Mouse (Mus musculus): ENCODE results near the gene Comt. TPM values are rescaled to one million over a fixed set of nuclear protein-coding genes. Genes with fewer than 3 reads are reported as not detected.

Gene Comt
- total RNA-seq, 2 experiments from 2014 or later = 40.7 to 43.1 TPM

DNA sequence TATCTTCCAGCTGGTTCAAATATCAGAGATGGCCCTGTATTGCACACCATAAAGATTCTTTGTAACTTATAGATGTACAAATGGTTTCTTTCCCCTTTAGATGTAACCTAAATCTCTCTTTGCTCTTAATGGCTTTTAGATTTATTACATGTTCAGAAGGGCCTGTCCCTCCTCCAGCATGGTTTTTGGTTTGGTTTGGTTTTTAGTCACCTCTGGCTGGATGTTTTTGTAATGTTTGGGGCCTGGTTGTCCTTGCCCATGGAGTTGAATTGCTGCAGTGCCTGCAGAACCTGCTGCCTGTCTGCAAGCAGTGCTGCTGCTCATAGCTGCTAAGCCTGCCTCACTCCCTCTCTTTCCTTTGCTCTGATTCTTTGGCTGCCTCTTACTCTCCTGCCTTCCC, 20.6 kb upstream of the Comt start:
- no peak for DNase-seq
- intact Hi-C loops (cut with DNase I; ENCODE audit: low total_unique reads) = no loop called here

DNA sequence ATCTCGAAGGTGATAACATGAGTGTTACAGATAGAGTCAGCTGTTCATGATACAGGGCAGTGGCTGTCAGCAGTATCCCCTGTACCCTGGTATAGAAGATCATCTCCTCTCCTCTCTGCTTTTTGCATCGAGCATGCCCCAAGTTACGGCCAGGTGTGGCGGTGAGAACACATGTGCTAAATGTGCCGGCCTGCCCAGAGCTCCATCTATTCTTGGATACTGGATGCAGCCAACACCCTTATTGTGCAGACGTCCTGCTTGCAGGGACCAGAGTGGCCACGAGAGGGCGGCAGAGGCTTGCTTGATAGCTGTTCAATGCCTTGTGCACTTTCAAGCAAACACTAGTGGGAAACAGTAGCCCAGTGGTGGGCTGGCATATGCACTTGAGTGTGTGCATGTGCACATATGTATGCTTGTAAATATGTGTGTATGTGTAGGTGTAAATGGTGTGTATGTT, 16.8 kb upstream of the Comt start:
- DNase-seq = peak; percentile 93
- intact Hi-C loops (cut with DNase I; ENCODE audit: low total_unique reads) = loop anchor here (5.0 kb wide), 1 partner anchor 74 kb away; no protein-coding TSS in a partner anchor

DNA sequence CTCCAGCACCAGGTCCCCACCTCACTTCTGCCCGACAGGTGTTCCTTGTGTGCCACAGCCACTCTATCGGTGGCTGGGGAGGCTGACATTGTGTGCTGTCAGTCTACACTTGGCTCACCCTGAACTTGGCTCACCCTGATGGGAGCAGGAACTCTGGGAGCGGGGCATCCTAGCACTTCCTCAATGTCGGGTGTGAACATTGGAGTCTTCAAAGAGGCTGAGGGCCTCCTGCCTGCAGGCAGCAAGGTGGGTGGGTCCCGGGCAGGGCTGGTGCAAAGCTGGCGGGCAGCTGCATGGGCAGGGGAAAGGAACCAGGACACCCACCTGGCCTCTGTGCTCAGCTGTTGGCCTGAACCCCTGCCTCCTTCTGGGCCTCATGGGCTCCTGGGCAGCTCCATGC, 9.5 kb upstream of the Comt start:
- intact Hi-C loops (cut with DNase I; ENCODE audit: low total_unique reads) = no loop called here
- no peak for DNase-seq

DNA sequence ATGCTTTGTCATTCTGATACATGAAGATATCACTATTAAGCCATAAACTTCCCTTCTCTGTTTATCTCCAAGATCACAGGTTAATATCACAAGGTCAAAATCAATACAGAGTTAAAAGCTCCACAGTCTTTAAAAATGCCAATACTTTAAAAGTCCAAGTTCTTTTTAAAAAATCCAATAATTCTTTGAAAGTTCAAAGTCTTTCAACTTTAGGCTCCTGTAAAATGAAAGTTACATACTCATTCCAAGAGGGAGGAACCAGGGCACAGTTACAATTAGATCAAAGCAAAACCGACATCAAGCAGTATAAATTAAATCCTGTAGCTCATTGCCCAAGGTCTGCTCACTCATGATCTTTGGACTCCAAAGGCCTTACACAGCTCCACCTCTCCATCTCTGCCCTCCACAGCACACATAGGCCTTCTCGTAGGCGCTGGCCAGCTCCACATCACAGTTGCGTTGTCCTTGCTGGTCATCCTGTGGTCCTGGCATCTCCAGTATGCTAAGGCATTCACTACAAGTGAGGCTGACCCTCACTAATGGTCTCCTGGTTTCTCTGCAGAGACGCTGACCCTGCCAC, 6.8 kb upstream of the Comt start:
- intact Hi-C loops (cut with DNase I; ENCODE audit: low total_unique reads) = no loop called here
- no peak for DNase-seq

DNA sequence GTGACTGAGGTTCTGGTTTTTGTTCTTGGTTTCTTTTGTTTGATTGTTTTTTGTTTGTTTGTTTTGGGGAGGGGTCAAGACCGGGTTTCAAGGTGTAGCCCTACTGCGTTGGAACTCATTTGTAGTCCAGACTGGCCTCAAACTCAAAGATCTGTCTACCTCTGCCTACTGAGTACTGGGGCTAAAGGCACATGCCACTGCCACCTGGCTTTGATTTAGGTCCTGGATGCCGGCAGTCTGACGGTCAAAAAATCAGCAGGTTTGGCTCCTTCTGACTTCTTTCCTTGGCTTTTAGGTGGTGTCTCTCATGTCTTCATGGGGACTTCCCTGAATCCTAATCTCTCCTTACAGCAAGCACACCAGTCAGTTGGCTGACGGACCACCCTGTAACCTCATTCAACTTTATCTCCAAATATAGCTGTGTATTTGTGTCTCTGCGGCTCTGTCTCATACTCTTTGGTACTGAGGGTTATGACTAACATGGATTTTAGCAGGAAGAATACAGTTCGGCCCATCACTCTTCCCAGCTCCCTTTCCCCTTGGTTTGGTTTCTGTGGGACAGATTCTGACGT, 4.1 kb upstream of the Comt start:
- intact Hi-C loops (cut with DNase I; ENCODE audit: low total_unique reads) = no loop called here
- no peak for DNase-seq

DNA sequence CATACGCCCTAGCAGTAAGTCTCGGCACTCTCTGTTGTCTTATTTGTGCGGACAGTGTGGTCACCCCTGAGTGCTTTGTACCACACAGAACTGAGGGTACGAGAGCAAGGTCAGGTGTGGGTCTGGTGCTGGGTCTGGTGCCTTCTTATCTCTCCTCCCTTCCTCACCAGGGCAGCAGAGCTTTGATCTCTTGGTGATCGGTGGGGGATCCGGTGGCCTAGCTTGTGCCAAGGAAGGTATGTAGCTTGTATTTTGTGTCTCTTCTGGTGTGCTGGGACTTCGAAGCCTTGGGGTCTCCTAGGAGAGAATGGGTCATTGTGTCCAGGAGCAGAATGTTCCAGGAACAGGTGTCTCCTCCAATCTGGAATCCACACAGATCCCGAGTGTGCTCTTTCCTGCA, 3.0 kb upstream of the Comt start:
- DNase-seq = no peak
- intact Hi-C loops (cut with DNase I; ENCODE audit: low total_unique reads) = no loop called here

DNA sequence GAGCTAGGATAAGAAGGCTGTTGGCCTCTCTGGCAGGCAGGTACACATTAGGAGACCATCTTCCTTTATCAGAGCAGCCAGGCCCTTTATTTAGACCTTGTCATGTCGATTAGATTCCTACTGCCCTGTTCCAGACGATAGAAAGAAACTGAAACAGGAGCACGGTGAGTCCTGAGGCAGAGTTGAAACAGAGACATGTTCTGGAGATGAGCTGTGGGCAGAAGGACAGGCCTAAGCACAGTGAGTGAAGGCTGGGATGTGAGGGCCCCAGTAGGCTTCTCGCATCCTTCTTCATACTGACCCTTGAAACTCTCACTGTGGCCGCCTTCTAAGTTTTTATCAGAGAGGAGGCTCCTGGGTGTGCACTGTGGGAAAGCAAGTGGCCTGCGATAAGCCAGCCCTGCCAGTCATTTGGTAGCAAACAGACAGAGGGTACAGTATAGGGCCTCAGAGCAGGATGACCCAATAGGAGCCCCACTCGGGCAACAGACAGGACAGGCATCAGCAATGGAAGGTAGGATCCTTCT, 1.9 kb upstream of the Comt start:
- intact Hi-C loops (cut with DNase I; ENCODE audit: low total_unique reads) = no loop called here
- no peak for DNase-seq

DNA sequence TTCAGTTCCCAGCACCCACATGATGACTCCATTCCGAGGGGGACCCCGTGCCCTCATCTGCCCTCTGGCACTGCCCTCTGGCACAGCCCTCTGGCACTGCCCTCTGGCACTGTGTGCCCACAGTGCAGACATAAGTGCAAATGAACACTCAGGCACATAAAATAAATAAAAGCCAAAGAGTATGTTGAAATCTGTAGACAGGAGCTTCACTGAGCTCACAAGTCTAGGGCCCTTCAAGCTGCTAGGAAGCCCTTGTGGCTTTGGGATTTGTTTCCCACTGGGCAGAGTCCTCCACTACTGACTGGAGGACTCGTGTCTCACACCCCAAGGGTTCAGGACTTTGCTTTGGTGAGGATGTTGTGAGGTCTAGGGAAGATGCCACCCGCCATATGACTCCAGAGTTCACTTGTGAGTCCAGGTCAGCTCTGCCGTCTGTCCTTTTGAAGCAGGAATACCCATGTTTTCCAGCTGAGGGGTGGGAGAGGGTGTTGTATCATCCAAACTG, 1.4 kb upstream of the Comt start:
- intact Hi-C loops (cut with DNase I; ENCODE audit: low total_unique reads) = no loop called here
- DNase-seq = no peak

DNA sequence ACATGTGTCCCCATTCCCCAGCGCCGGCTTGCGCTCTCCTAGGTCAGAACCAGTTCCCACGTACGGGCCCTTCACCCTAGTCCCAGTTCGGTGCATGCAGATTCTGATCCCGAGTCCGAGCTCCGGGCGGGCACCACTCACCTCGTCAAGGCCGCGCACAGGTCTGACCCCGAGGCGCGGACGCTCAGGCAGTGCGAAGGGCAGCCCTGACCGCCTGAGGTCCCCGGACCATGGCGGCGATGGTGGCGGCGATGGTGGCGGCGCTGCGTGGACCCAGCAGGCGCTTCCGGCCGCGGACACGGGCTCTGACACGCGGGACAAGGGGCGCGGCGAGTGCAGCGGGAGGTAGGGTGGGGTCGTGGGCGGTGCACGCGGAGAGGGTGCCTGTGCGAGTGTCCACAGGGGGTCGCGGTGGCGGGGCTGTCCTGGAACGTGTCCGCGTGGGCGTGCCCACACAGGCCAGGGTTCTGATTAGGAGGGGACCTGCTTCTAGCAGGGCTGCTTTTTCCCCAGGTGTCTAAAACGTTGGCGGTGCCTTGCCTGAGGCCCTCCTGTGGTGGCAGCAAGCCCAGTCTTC, 349 bp downstream of the Comt start, which contains the start of gene Txnrd2:
Gene Txnrd2, plus strand, starts transcription at position 170 of the 577 bp plus-strand sequence.
- peak; percentile 79 for DNase-seq
- intact Hi-C loops (cut with DNase I; ENCODE audit: low total_unique reads) = no loop called here

DNA sequence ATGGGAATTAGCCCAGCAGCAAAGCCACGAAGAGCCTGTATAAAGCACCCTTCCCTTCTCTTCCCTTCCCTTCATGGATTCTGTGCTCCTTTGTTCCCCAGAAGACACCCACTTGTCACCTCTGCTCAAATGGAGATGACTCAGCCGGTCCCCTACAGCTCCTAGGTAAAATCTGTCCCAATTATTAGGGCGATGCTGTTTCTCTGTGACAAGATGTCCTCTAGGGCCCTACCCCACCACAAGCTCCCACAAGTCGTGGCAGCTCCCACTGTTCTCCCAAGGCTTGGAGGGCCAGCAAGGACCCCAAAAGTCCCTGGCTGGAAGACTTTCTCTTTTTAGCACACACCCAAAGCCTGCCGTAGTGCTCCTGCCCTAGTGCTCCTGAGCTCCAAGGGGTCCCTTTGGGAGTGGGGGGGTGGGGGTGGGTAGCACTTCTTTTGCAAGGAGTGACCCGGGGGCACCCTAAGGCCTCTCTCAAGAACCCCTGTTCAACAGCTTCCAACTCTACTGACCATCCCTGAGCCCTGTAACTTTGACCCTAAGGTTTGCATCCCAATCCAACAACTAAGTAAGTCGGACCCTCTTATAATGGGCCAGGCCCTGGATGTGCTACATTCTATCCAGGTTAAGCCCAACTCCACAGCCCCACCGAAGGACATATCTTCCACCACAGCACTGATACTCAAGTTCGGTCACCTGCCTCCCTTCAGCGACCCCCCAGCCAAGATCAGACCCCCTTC, 1.0 kb downstream of the Comt start:
- intact Hi-C loops (cut with DNase I; ENCODE audit: low total_unique reads) = no loop called here

DNA sequence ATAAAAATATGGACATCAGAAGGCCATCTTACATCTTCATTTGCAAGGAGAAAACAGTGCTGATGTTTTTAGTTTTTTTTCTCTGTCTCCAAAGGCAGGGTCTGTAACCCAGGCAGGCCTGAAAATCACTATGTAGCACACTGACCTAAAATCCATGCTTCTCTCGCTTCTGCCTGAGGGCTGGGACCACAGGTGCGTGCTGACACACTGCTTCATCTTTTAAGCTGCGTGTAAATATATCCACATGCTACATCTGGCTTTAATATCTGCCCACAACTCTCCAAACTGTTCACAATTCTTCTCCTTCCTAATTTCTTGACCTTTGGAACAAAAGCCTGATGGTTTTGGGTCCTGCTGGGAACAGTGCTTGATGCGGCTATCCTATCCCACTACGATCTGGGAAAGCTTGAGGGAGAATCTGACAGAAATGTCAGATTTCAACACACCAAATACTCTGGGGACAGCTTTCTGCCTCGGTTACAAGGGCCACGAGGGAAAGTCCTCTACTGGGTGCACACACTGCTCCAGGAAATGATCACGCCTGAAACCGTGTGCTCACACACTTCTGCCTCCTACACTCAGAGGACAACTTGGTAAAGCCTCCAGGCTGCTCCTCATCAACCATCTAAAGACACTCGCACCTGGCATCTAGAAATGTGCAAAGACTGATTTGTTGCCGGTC, 2.1 kb downstream of the Comt start:
- intact Hi-C loops (cut with DNase I; ENCODE audit: low total_unique reads) = no loop called here
- DNase-seq = no peak

More for the DNA sequence above, 1.0 kb downstream of the Comt start:
- DNase-seq = no peak

DNA sequence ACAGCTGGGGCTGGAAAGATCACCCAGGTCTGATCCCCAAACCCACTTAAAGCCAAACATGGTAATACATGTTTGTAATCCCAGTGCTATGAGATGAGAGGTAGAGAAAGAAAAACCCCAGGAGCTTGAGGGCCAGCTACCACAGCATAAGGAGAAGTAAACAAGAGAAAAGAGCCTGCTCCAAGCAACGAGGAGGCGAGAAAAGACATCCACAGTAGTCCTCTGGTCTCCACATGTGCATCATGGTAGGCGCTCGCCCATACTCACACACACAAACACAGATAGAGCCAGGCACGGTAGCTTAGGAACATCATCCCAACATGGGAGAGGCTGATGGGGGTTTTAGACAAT, 2.8 kb downstream of the Comt start:
- intact Hi-C loops (cut with DNase I; ENCODE audit: low total_unique reads) = no loop called here

DNA sequence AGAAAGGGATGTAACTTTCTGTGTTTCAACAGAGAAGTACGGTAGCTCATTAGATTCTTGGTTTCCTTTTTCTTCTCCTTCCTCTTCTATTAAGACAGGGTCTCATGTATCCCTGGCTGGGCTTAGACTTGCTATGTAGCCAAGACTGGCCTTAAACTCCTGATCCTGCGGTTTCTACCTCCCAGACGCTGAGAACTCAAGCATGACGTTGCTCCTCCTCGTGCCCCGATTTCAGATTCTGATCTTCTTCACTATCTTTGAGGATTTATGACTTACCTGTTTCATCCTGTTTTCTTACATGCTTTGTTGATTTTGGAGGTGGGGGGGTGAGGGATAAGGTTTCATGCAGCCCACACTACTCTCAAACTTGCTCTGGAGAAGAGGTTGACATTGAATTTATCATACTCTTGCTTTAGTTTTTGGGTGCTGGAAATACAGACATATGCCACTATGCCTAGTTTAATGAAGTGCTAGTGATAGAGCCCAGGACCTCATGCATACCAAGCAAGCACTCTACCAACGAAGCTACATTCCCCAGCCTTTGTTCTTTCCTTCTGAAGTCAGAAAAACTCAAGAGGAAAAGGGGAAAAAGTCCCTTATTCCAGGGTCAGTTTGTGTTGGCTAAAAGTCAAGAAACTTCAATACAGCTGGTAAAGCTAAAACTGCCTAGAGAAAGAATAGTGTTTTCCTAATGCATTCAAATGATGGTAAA, 3.3 kb downstream of the Comt start:
- intact Hi-C loops (cut with DNase I; ENCODE audit: low total_unique reads) = no loop called here
- DNase-seq = no peak

More for the DNA sequence above, 2.8 kb downstream of the Comt start:
- no peak for DNase-seq

DNA sequence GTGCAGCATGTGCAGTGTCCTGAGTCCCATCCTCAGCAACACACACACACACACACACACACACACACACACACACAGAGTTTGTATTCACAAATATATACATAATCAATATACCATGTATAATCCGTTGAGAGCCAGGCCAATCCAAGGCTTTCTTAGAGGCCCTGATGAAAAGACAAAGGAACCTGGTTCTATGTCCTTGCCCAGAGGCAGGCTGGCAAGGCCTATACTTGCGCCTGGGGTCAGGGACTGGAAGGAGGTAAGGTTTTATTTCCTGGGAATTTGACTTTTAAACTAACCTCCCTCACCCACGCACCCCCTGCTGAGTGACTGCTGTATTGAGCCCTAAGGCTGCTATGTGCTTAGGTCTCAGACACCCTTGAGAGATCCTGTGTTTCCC, 6.1 kb downstream of the Comt start:
- no peak for DNase-seq
- intact Hi-C loops (cut with DNase I; ENCODE audit: low total_unique reads) = no loop called here

DNA sequence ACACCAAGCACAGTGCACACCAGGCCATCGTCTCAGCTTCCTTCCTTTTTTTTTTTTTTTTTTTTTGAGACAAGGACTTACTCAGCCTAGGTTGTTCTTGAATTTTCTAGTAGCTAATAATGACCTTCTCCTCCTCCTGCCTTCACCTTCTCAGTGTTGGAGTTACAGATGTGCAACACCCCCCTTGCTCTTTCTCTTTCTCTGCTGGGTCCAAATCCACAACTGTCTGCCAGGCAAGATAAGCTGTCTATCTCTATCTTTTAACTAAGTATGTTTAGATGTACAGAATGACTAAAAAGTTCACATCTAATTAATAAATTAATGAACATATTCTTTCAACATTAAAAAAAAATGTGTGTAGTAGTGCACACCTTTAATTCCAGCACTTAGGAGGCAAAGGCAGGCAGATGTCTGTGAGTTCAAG, 7.0 kb downstream of the Comt start:
- intact Hi-C loops (cut with DNase I; ENCODE audit: low total_unique reads) = no loop called here

DNA sequence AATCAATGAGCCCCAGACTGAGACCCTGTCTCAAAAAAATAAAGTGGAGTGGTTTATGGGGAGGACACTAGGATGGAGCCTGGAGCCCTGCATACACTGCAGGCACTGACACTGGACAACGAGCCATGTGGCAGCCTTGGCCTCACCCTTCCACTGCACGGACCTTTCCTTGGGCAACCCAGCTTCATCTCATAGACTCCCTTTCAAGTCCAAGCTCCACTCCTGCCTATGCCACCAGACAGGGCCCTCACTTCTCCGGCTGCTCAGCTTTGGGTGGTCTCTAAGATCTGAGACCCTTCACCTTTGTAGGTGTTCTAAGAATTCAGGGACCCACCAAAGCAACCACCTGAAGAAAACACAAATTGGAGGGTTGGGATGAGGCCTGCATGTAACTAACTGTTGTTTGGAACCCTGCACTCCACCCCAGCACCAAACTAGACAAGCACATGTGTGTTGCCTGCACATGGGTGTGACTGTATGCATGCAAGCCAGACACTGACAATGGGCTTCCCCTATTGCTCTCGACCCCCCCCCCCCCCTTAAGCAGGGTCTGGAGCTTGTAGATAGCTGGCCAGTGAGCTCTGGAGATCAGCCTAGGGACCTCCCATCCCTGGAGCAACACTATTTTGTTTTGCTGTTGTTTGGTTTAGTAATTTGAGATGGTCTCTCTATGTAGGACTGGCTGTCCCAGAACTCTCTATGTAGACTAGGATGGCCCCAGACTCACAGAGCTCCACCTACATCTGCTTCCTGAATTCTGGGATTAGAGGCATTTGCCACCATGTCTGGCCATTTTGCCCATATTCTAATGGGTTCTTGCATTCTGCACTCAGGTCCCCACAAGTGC, 7.7 kb downstream of the Comt start:
- intact Hi-C loops (cut with DNase I; ENCODE audit: low total_unique reads) = no loop called here

More for the DNA sequence above, 7.0 kb downstream of the Comt start:
- DNase-seq = no peak

DNA sequence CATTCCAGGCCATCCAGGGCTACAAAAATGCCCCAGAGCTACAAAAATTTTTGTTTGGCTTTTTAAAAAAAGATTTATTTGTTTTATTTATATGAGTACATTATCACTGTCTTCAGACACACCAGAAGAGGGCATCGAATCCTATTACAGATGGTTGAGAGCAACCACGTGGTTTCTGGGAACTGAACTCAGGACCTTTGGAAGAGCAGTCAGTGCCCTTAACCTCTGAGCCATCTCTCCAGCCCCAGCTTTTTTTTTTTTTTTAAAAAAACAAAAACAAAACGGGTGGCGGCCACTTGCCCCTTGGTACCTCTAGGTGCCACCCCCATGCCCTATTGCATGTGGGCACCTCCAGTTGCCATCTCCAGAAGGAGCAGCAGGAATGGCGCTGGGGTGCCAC, 9.2 kb downstream of the Comt start:
- intact Hi-C loops (cut with DNase I; ENCODE audit: low total_unique reads) = no loop called here
- DNase-seq = no peak

More for the DNA sequence above, 7.7 kb downstream of the Comt start:
- no peak for DNase-seq

DNA sequence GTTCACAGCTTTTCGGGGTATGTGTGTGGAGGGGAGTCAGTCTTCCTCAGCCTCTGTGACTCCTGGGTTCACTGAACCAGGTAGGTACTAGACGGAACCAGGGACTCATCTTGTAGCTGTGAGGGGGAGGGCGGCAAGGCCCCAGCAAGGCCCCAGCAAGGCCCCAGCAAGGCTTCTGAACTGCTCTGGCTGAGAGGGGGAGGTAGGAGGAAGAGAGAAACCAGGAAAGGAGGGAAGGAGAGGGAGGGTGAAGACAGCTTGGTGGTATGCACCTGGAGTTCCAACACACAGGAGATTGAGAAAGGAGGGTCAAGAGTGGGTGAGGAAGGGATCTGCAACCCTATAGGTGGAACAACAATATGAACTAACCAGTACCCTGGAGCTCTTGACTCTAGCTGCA, 9.8 kb downstream of the Comt start:
- intact Hi-C loops (cut with DNase I; ENCODE audit: low total_unique reads) = no loop called here
- no peak for DNase-seq

All from gastrocnemius, postnatal 14 days (tissue).